Mouse (Mus musculus) lung, embryonic 14.5 days (tissue): ENCODE results near the gene Inpp5d. TPM values are rescaled to one million over a fixed set of nuclear protein-coding genes. Genes with fewer than 3 reads are reported as not detected.

Experiments
- ATAC-seq: fragments of 200-750 bp; cut with Nextera tagmentation; 2 replicates; pipeline ENCODE4 v1.8.0; 2017; ENCODE audit warnings: mild to moderate bottlenecking, moderate TSS enrichment, moderate library complexity; ENCODE audit not compliant: insufficient read depth
- DNase-seq: peaks from one replicate; pipeline ENCODE4 v3.0.0-alpha.2; 2015
- H3K27ac ChIP-seq: fragments of 300-500 bp; sonication (generic); 2 replicates; pipeline ENCODE4 v1.5.1; 2014; ENCODE audit warnings: low read depth, mild to moderate bottlenecking, moderate library complexity
- H3K27me3 ChIP-seq: fragments of 300-500 bp; sonication (generic); 2 replicates; pipeline ENCODE4 v1.6.1; 2014; ENCODE audit warnings: low read length, control low read depth; ENCODE audit not compliant: insufficient read depth
- H3K36me3 ChIP-seq: fragments of 300-500 bp; sonication (generic); 2 replicates; pipeline ENCODE4 v1.6.1; 2014; ENCODE audit warnings: control low read depth; ENCODE audit not compliant: insufficient read depth
- H3K4me1 ChIP-seq: fragments of 300-500 bp; sonication (generic); 2 replicates; pipeline ENCODE4 v1.6.1; 2014; ENCODE audit warnings: antibody characterized with exemption, control low read depth; ENCODE audit not compliant: insufficient read depth
- H3K4me2 ChIP-seq: fragments of 300-500 bp; sonication (generic); 2 replicates; pipeline ENCODE4 v1.6.1; 2014; ENCODE audit warnings: mild to moderate bottlenecking
- H3K4me3 ChIP-seq: fragments of 300-500 bp; sonication (generic); 2 replicates; pipeline ENCODE4 v1.5.1; 2014; ENCODE audit warnings: low read depth, low read length
- H3K9ac ChIP-seq: fragments of 300-500 bp; sonication (generic); 2 replicates; pipeline ENCODE4 v1.6.1; 2014
- H3K9me3 ChIP-seq: fragments of 300-500 bp; sonication (generic); 2 replicates; pipeline ENCODE4 v1.6.1; 2016; ENCODE audit warnings: low read depth, low read length, control low read depth
- CTCF ChIP-seq: IDR thresholded peaks from 2 replicates; pipeline ENCODE4 v1.5.1; 2016; ENCODE audit warnings: antibody characterized with exemption, low read depth
- WGBS: fragments of 180-500 bp; shearing (Covaris S2); extraction: QIAGEN DNeasy Blood & Tissue Kit; methylation state at CpG from one replicate; pipeline ENCODE4 v1.1.7; 2014; 5-methylcytosine and 5-hydroxymethylcytosine counted together
- polyA plus RNA-seq: library from polyadenylated mRNA; unstranded; fragments of >200 nt; fragmentation: Nextera tagmentation; extraction: Ambion mirVana; gene quantifications from 2 replicates; pipeline ENCODE4 v1.2.1, GENCODE M21; 2014

The Inpp5d gene
- polyA plus RNA-seq, 1 experiment from 2014 or later = 11.2 TPM

DNA sequence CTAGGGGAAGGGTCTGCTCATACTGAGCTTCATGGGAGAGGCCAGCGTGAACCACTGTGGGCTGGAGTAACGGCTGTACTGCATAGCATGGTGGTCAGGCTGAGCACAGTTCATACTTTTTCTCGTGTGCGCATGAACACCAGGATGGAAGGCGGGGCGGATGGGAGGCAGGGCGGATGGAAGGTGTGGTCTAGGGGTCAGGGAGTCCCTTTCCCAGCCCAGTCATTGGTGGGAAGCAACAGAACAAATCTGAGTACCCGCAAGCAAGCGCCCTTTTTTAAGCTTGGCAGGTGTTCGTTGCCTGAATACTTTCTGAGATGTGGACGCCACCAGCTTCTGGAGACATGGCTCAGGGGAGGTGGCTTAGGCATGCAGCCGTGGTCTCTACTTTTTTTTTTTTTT, 16.6 kb downstream of the Inpp5d start:
- Histone ChIP-seq H3K27ac (no peak overlapping the region), H3K27me3 (no peaks in the 10 kb centered on the region), H3K4me1 (peaks cover 5% of the 10 kb centered on the region; the same call in 1 of the 2 replicates), H3K9me3 (no peaks in the 10 kb centered on the region), H3K4me3 (no peak overlapping the region), H3K9ac (no peak overlapping the region), H3K36me3 (no peaks in the 10 kb centered on the region), H3K4me2 (no peak overlapping the region)
- ATAC-seq = no peak
- no peak for TF ChIP-seq CTCF
- no peak for DNase-seq
- 84% methylated on average over 12 of the region's 12 CpGs for WGBS

DNA sequence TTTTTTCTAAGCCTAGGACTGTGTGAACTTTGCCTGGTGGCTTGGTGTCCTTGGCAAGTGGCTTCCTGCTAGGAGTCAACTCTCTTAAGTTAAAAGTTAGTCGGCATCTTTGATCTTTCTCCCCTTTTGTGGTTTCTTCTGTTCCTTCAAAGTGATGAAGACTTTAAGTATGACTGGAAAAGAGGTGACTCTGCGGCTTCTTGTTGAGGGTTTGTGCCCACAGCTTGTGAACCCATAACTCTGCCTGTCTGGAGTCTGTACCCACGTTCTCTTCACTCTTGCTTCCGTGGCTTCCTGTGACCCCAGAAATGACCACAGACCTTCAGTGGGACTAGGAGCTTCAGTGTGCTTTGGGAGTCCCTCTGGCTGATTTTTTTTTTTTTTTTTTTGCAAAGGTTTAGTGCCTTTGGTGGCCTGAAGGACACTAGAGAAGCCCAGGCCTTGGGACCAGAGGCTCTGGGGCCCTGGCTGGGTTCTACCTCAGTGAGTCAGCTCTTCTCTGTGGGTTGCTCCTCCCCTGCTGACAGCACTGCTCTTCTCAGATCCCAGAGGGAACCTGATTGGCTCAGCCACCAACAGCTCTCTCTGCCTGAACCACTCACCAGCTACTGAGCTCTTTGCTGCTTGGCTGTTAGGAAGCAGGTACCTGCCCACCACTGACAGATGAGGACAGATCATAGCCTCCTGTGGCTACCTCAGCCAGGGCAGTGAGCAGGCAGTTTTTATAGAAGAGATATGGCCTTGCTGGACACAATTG, 17.2 kb downstream of the Inpp5d start:
- 83% methylated on average over 4 of the region's 4 CpGs for WGBS
- DNase-seq (no peak), ATAC-seq (peak; percentile 86)
- no peak for TF ChIP-seq CTCF
- Histone ChIP-seq H3K9ac (no peak overlapping the region), H3K9me3 (no peaks in the 10 kb centered on the region), H3K27ac (peak overlapping the region; percentile 28; the same call in 1 of the 2 replicates), H3K4me2 (no peak overlapping the region), H3K36me3 (no peaks in the 10 kb centered on the region), H3K27me3 (no peaks in the 10 kb centered on the region), H3K4me1 (peaks cover 5% of the 10 kb centered on the region; the same call in 1 of the 2 replicates), H3K4me3 (no peak overlapping the region)

DNA sequence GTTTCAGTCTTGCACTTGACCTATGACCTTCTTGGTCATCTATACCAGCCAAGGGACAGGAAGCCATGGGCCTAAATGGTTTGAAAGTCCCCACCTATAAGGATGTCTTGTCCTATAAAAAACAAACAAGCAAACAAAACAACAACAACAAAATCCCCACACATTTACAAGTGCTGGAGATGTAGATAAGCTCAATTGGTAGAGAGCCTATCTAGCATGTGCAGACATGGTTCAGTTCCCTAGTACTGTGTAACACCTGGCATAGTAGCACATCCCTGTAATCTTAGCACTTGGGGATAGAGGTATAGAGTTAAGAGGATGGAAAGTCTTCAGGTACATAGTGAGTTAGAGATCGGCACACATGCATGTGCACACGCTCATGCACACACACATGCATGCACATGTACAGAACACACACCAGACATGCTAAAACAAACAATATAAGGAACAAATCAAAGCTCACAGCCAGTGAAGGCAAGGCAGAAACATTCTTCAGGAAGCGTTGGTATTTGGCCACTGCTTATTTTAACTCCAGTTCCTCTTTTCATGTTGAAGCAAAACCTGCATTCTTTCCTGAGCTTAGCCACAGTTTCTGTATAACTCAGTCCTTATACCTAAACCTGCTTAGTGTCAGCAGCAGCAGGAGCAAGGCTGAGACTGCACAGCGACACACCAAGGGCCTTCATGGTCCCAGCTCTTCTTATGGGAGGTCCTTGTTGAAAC, 17.9 kb downstream of the Inpp5d start:
- H3K9ac ChIP-seq = no peak overlapping the region
- no peaks in the 10 kb centered on the region for H3K36me3 ChIP-seq
- H3K4me3 ChIP-seq = no peak overlapping the region
- H3K27ac ChIP-seq = peak overlapping the region; percentile 28; the same call in 1 of the 2 replicates
- no peaks in the 10 kb centered on the region for H3K9me3 ChIP-seq
- ATAC-seq (peak; percentile 23; the same call in 1 of the 2 replicates), DNase-seq (no peak)
- no peak for TF ChIP-seq CTCF
- WGBS = 74% methylated on average over 4 of the region's 4 CpGs
- H3K4me2 ChIP-seq = no peak overlapping the region
- H3K4me1 ChIP-seq = peaks cover 5% of the 10 kb centered on the region; the same call in 1 of the 2 replicates
- no peaks in the 10 kb centered on the region for H3K27me3 ChIP-seq

DNA sequence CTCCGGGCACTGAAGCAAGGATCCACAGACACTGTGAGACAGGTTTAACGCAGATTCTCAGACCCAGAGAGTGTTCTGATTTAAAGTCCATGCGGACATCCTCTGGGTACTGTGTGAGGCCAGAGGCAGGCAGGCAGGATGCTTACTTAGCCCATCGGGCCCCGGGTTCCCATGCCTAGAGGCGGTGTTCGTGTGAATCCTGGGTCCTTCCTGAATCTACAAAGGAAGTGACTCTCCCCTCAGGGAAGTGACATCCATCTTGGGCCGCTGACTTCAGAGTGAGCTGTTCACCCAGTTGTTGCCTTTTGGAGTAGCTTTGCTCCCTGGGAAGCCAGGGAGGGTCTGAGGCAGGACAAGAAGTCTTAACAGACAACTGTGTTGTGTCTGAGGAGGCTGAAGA, 19.6 kb downstream of the Inpp5d start:
- Histone ChIP-seq H3K9ac (no peak overlapping the region), H3K36me3 (no peaks in the 10 kb centered on the region), H3K4me2 (0 out of 2 replicates have a peak overlapping the region, but pooled peaks have one; percentile 12), H3K27ac (peak overlapping the region; percentile 80), H3K4me1 (peaks cover 5% of the 10 kb centered on the region; the same call in 1 of the 2 replicates), H3K9me3 (no peaks in the 10 kb centered on the region), H3K4me3 (no peak overlapping the region), H3K27me3 (no peaks in the 10 kb centered on the region)
- ATAC-seq (no peak), DNase-seq (peak; percentile 14)
- WGBS = 72% methylated on average over 8 of the region's 8 CpGs
- no peak for TF ChIP-seq CTCF

DNA sequence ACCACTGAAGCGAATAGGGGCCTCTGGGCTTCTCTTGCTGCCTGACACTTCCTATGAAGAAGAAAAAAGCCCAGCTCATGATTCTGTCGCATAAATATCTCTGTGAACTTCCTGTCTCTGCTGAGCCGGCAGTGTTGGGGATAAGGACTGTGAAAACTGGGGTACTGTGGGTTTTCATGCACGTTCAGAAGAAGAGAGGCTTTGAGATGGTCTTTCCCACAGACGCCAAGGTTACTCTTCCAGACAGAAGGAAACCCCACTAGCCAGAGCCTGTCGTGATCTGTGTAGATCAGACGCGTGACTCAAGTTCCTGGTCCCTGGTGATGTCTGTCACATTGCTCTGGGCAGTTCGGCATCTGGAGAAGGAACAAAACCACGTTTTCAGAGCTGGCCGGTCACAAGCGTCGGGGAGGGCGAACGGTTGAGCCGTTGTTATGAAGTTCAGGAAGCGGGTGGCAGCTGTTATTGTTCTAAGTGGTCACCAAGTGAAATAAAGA, 20.1 kb downstream of the Inpp5d start:
- WGBS = 41% methylated on average over 17 of the region's 17 CpGs
- no peaks in the 10 kb centered on the region for H3K9me3 ChIP-seq
- H3K4me2 ChIP-seq = 0 out of 2 replicates have a peak overlapping the region, but pooled peaks have one; percentile 12
- no peaks in the 10 kb centered on the region for H3K36me3 ChIP-seq
- 0 out of 2 replicates have a peak overlapping the region, but pooled peaks have one; percentile 13 for H3K9ac ChIP-seq
- no peak for TF ChIP-seq CTCF
- H3K27ac ChIP-seq = peak overlapping the region; percentile 80
- no peak overlapping the region for H3K4me3 ChIP-seq
- peak; percentile 71 for DNase-seq
- H3K27me3 ChIP-seq = no peaks in the 10 kb centered on the region
- ATAC-seq = peak; percentile 33; the same call in 1 of the 2 replicates
- peaks cover 5% of the 10 kb centered on the region; the same call in 1 of the 2 replicates for H3K4me1 ChIP-seq

DNA sequence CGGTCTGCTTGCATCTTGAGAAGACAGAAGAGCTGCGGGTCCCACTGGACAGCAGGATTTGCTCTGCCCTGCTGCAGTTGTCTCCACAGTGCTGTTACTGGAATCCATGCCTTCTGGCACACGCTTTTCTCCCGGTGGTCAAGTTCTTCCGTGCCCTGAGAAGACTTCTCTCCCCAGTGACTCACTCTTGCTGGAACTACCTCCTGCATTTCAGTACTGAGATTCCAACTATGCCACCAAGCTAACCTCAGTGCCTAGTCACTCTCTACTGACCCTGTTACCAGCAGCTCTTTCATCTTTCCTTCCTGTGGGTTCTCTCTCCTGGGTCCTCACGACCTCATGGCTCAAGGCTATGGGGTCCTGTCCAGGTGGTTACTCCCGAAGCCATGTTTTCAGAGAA, 22.9 kb downstream of the Inpp5d start:
- no peak for ATAC-seq
- WGBS = 82% methylated on average over 7 of the region's 7 CpGs

DNA sequence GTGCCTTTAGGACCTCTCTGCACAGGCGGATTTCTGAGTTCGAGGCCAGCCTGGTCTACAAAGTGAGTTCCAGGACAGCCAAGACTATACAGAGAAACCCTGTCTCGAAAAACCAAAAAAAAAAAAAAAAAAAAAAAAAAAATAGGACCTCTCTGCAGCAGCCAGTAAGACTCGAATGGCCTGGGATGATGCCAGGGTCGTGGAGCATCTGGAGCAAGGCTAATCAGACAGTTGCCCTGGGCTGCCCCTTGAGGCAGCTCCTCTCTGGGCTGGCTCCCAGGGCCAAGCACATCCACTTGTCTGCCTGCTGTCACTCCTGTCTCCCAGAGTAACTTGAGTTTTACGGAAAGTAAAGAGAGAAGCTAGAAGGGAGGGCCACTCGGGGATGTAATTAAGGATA, 24.9 kb downstream of the Inpp5d start:
- Histone ChIP-seq H3K9ac (no peak overlapping the region), H3K27ac (no peak overlapping the region), H3K4me3 (no peak overlapping the region), H3K4me1 (peaks cover 5% of the 10 kb centered on the region; the same call in 1 of the 2 replicates), H3K27me3 (no peaks in the 10 kb centered on the region), H3K36me3 (no peaks in the 10 kb centered on the region), H3K4me2 (no peak overlapping the region), H3K9me3 (no peaks in the 10 kb centered on the region)
- ATAC-seq = no peak
- no peak for TF ChIP-seq CTCF
- DNase-seq = no peak
- 67% methylated on average over 7 of the region's 7 CpGs for WGBS

More for the DNA sequence above, 22.9 kb downstream of the Inpp5d start:
- H3K36me3 ChIP-seq = no peaks in the 10 kb centered on the region
- no peak overlapping the region for H3K9ac ChIP-seq
- TF ChIP-seq CTCF = no peak
- peaks cover 5% of the 10 kb centered on the region; the same call in 1 of the 2 replicates for H3K4me1 ChIP-seq
- no peak overlapping the region for H3K4me2 ChIP-seq
- H3K4me3 ChIP-seq = no peak overlapping the region
- no peaks in the 10 kb centered on the region for H3K9me3 ChIP-seq
- no peak overlapping the region for H3K27ac ChIP-seq
- no peaks in the 10 kb centered on the region for H3K27me3 ChIP-seq
- no peak for DNase-seq
